Mouse (Mus musculus) frontal cortex, postnatal 25 days (tissue): ENCODE results near the gene Flywch2.

Experiments used
- DNase-seq, 2 experiments: peaks; one replicate each; pipeline ENCODE4 v3.0.0; 2022; ENCODE audit warnings: low spot score in 2 of 2

Flywch2 gene

DNA sequence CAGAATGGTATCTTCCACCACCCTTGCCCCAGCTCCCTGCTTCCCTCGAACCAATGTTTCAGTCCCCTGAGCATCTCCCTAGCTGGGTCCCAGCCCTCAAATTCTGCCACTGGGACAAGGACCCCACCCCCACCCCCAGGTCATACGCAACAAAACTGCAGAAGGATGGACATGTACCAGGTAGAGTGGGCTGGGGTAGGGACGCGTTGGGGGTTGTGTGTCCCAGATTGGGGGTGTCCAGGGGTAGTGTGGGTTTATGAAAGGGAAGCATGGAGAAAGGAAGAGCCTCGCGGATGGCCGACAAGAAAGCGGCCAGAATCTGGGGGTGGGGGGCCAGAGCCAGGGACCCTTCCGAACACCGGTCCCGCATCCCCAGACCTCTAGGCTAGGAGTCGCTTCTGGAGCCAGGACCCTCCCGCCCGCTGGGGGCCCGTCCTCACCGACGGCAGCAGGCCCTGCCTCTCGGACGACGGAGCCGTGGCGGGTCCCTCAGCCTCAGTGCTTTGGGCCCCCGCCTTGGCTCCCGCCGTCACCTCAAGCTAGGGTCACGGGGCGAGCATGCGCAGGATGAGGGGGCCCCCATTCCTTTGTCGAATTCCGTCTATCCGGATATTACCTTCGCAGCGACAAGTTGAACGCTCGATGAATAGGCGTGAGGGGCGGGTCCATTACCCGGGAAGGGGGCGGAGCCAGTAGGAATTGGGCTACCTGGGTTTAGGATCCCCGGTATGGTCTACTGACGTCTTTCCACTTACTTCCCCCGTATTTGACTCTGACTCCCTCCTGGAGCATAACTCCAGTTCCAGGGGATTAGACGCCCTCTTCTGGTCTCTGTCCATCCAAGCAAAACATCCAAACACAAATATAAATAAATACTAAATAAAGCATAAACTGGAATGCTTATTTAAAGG, at the start of gene Flywch2:
TSS of gene Flywch2 (minus strand) at position 521 of the 911 bp plus-strand sequence.
- peak; percentile 71 to 75 for DNase-seq

DNA sequence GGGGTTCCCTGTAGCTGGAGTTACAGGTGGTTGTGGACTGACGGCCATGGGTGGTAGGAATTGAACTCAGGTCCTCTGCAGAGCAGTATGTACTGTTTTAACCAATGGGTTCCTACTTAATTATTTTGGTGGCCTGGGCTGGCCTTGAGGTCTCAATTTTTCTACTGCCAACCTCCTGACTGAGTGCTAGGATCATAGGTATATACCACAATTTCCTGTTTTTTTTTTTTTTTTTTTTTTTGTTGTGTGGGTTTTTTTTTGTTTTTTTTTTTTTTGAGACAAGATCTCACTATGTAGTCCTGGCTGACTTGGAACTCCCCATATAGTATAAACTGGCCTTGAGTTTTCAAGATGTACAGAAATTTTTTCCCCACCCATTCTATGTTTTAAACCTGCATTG, 45.3 kb upstream of the Flywch2 start:
- no peak for DNase-seq

- DNase-seq, result peak; percentile 66 to 77
Measured at GRCm38 (mm10) chr17:23829064-23829619, 43.3 kb upstream of the Flywch2 start, which contains the start of gene Elob. Gene Elob (minus strand): TSS chr17:23829136.

- peak; percentile 48 to 53 for DNase-seq
Measured at GRCm38 (mm10) chr17:23828271-23829001, 42.6 kb upstream of the Flywch2 start.

DNA sequence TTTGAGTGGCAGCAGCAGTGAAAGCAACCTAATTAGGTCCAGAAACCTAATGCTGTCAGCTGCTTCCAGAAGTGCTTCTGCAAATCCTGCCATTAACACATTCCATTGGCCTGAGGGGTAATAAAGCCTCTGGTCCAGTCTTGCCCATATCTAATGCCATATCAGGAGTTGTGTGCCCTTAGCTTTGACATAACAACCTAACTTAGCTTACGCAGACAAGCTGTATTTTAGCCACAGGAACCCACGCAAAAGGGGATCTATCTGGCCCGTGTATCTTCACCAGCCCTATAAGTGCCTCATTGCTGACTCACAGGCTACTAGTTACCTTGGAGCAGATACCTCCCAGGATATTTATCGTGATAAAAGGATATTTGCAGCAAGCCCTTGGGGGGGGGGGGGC, 39.7 kb upstream of the Flywch2 start:
- DNase-seq, result no peak

DNA sequence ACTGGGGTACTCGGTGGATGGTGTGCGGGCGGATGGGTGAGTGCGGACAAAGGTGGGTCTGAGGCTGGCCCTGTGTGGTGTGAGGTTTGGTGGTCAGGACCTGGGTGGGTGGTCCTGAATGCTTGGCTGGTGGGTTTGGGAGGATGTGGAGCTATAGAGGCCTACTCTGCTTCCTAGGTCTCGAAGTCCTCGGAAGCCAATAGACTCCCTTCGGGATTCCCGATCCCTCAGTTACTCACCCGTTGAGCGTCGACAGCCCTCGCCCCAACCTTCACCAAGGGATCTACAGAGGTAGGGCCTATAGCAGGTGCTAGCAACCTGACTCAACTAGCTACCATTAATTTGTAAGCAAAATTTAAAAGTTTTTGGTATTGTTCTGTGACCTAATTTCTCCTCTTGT, 37.7 kb upstream of the Flywch2 start:
- DNase-seq, result no peak

- DNase-seq, result no peak
Measured at GRCm38 (mm10) chr17:23823018-23823417, 37.1 kb upstream of the Flywch2 start.

DNA sequence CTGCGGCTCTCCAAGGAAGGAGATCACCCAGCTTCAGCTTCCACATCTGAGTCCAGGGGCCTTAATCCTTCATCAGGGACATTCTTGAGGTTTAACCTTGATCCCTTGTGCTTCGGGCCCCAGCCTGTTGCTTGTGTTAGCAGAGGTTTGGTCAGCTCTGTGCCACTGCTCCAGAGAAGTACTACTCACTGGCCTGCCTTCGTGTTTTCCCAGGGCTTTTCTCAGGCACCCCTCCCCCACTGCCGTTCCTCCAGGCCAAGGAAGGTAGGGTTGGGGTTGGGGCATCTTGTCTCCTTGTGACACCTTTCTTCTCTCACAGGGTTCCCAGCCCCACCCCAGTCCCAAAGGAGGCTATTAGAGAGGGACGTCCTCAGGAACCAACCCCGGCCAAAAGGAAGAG, 36.2 kb upstream of the Flywch2 start:
- DNase-seq, result no peak

DNA sequence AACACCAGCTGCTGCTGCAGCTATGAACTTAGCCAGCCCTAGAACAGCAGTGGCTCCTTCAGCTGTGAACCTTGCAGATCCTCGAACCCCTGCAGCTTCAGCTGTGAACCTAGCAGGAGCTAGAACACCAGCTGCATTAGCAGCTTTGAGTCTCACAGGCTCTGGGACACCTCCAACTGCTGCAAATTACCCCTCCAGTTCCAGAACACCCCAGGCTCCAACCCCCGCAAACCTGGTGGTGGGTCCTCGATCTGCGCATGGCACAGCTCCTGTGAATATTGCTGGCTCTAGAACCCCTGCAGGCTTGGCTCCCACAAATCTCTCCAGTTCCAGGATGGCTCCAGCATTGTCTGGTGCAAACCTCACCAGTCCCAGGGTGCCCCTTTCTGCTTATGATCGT, 34.9 kb upstream of the Flywch2 start:
- no peak for DNase-seq

- no peak for DNase-seq
Measured at GRCm38 (mm10) chr17:23819235-23819634, 33.4 kb upstream of the Flywch2 start.

GRCm38 (mm10) chr17:23818579-23818978, 32.7 kb upstream of the Flywch2 start:
- no peak for DNase-seq

DNA sequence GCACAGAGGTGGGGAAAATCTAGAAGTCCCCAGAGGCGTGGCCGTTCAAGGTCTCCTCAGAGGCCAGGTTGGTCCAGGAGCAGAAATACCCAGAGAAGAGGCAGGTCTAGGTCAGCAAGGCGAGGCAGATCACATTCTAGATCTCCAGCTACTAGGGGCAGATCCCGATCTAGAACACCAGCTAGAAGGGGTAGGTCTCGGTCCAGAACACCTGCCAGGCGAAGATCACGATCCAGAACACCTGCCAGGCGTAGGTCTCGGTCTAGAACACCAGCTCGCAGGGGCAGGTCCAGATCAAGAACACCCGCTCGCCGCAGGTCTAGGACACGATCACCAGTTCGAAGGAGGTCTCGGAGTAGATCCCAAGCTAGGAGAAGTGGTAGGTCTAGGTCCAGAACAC, 29.8 kb upstream of the Flywch2 start:
- DNase-seq, result no peak

DNA sequence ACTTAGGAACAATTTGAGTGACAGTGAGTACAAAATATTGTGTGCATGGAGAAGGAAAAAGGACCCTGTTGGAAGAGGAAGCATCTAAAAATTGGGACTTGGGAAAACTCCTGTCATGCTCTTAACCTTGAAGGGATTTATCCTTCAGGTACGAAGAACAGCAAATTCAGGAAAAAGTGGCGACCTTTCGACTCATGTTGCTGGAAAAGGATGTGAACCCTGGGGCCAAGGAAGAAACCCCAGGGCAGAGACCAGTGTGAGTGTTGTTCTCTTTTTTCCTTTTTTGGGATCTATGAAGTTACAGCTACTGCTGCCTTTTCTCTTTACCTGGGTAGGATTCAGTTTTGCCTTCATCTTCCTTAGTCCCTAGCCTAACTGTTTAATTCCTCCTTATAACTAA, 22.0 kb upstream of the Flywch2 start:
- DNase-seq, result no peak

DNA sequence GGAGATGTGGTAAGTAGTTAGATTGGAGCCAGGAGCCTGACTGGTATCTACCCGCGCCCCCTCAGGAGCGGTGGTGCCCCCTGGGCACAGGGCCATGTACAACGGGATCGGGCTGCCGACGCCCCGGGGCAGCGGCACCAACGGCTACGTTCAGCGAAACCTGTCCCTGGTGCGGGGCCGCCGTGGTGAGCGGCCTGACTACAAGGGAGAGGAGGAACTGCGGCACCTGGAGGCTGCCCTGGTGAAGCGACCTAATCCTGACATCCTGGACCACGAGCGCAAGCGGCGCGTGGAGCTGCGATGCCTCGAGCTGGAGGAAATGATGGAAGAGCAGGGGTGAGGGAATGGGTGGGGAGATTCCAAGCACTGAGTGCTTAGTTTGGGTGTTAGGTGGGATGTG, 21.0 kb upstream of the Flywch2 start:
- no peak for DNase-seq

DNA sequence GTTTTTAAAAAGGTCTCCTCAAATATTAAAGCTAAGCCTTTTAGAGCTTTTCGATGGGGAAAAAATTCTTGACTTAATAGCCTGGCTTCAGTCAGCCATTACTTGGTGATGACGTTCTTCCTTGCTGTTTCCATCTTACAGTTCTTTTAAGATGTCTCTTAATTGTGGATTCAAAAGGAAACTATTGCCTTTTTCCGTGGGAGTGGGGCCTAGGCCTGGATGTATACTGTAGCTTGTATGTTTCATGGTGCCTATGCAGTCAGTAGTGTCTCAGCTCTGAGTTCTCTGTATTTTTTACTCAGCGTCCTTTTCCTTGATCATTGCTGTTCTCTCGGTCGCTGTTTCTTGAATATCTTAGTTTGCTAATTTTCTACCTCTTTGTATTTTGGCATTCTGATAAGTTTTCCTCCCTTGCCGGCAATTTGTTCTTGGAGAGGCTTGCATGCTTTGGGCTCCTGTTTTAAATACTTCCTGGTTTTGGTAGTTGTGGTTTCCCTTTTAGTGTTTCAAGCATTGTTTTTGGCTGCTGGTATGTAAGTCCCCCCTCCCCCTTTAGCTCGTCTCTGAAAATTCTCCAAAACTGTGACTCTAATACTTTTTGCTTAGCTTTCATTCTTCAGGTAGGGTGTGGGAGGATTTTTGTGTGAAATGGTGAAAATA, 18.7 kb upstream of the Flywch2 start:
- DNase-seq, result no peak

DNA sequence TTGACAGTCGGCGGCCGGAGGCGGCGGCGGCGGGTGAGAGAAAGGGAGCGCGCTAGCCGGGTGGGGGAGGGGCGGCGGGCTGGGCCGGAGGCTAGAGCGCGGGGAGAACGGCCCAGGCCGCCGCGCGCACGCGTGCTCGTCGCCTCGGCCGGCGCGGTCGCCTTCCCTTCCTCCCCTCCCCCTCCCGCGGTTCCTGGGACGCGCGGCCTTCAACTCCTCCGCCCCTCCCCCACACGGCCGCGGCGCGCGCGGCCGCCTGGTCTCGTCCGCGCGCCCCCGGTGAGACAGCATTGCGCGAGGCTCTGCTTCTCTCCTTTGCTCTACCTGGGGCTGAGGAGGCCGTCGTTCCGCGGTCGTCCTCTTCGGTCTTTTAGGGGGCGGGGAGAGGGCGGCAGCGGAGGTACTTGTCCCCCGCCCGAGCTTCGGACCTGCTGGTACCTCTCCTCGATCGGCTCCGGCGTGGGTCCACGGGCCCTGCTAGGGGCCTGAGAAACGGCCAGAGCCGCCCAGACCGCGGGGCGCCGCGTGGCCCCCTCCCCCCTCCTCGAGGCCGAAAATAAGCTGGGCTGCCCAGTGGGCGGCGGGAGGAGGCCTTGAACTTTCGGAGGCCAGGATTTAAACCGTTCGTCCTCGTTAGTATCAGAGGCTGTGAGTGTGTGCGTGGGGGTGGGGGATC, 17.6 kb upstream of the Flywch2 start:
- peak; percentile 45 to 59 for DNase-seq

DNA sequence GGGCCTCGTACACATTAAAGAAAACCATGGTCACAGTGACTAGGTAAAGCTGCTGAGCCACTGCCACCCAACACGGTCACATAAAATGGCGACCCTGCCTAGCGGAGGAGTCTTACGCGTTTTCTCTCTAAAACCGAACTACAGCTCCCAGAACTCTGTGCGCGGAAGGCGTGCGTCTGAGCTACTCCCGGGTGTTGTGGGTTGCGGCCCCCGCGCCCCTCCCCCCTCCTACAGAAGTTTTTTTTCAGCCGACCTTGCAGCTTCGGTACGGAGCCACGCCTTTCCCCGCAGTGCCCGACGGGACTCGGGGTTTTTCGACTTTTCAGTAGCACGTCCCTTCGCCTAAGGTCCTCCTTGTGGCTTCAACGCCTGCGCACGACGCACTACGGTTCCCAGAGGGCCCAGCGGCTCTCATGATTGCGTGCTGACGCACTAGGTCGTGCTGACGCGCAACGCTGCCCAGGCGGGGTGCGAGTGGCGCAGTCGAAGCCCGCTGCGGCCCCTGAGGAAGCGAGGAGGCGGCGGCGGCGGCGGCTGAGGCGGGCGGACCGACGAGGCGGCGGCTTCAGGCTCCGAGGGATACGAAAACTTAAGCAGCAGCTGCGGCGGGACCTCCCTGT, 17.0 kb upstream of the Flywch2 start:
- DNase-seq, result peak; percentile 94 to 95

DNA sequence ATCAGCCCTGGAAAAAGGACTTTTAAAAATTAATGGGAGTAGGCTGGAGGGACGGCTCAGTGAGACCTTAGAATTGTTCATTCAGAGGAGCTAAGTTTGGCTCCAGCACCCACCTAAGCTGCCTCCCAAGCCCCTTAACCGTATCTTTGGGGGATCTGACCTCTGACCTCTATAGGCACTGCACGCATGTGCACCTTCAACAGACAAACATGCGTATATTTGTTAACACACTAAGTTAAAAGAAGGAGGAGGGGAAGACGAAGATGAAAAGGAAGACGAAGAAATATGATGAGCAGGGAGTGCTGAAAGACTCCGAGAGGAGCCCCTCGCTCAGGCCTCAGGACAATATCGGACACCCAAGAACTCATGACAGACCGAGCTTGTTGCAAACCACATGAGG, 15.7 kb upstream of the Flywch2 start:
- no peak for DNase-seq

DNA sequence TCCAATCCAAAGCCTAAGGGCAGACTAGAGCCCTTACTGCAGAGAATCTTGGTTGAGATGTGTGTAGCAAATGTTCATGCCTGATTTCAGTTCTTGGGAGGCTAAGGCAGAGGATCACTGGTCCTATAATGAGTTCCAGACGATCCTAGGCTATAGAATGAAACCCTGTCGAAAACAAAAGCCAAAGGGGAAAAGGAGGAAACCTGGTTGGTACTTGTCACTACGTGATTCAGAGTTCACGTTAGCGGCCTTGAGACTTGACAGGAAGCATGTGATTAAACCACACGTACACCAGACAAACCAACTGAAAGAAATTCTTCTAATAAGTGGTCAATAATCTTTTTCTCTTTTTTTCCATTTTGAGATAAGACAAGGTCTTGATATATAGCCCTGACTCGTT, 11.4 kb upstream of the Flywch2 start:
- DNase-seq, result no peak

DNA sequence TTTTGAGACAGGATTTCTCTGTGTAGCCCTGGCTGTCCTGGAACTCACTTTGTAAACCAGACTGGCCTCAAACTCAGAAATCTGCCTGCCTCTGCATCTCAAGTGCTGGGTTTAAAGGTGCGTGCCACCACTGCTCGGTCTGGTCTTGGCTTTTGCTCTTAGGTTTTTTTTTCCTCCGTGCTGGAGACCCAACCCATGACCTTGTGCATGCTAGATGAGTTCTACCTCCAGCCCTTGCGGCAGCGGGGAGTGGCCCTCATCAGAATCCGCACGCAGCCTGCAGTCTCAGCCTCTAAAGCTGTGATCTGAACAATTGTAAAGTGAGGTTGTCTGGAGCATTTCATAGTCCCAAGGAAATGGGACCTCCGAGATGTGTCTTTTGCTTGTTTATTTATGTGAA, 9.4 kb upstream of the Flywch2 start:
- no peak for DNase-seq

DNA sequence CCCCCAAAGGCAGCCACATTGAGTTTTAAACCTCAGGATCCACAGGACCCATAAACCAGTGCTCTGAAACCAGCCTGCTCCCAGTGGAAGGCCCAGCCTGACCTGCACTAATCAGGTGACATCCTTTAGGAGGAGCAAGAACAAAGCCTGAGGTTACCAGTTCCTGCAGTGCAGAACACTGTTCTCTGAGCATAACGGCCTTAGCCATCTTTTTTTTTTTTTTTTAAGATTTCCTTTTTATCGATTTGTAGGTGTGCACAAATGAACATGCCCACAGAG, 5.1 kb upstream of the Flywch2 start:
- no peak for DNase-seq
